ENCODE assay signal across 8 mouse cellular contexts in genomic region chr11:20455085-20455864, GRCm38 (mm10).
DNase-seq lines count a peak whose midpoint lies in the region.

No protein-coding gene starts in this region.

- peak; percentile 93 to 94 for DNase-seq in adrenal gland, adult 18-20 months (ENCODE audit: low spot score in 2 of 2)
- peak; percentile 90 for DNase-seq in embryo, embryonic 10 days (ENCODE audit: low spot score)
- DNase-seq in gastrocnemius, postnatal 10 days: peak; percentile 92
- peak; percentile 88 for DNase-seq in induced T-regulatory cell, adult 2 months (ENCODE audit: low read depth)
- DNase-seq in left cerebral cortex, postnatal 25 days (ENCODE audit: low spot score in 2 of 2): peak; percentile 80 to 82
- peak; percentile 90 for DNase-seq in mesoderm, embryonic 11.5 days (ENCODE audit: low read depth, low spot score)
- peak; percentile 45 to 65 for DNase-seq in right cerebral cortex, postnatal 36 days (ENCODE audit: low spot score in 2 of 2)
- peak; percentile 76 to 87 for DNase-seq in urinary bladder, postnatal 4 days (ENCODE audit: low spot score in 2 of 2)

- intact Hi-C loops in left cerebral cortex, postnatal 25 days (cut with DNase I): loop anchor here (1.0 to 5.0 kb wide), 5 partner anchors 77 to 457 kb away; no protein-coding TSS in a partner anchor

Comparison
In these comparisons a context has a peak if more than half of its experiments do, and no peak if none do; other contexts are left out.
1. Peak in every context shown above with its lines: DNase-seq.